Mouse (Mus musculus): ENCODE results near the gene AC124502.3.
"Not testable (repeated sequence)": the region's sequence is repeated elsewhere in the genome, so short reads cannot be mapped to it uniquely, and the experiment has no call there.

Gene AC124502.3

DNA sequence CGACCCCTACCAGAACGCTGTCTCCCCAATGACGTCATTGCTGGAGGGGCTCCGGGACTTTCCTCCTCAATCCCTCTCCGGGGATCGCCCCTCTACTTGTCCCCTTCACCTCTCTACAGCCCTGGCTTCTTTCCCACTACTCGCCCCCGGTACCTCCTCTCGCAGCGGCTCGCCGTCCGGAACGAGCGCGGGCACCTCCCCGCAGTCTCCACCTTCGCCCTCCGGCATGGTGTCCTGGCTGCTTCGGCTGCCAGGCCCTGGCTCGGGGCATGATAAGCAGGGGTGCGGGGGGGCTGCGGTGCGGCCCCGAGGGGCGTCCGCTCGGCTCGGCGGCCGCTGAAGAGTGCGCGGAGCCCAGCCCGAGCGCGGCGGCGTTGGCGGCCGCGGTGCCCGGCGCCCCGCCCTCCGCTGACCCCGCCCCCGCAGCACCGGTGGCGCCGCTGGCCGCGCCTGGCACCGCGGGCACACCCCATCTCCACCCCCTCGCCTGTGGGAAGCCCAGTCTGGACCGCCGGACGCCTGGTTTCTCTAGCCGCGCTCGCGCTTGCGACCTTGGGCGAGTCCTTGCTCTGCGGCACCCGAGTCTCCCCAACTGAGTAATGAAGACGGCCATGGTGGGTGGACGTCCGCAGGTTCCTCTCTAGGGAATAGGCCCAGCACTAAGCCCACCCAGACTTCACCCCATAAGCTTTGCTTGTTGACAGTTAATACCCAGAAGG lies 46.6 kb downstream of the AC124502.3 start, which contains the start of gene Tmem151a:
Gene Tmem151a, minus strand, starts transcription at position 387 of the 719 bp plus-strand sequence.
- peak; percentile 42 for DNase-seq

DNA sequence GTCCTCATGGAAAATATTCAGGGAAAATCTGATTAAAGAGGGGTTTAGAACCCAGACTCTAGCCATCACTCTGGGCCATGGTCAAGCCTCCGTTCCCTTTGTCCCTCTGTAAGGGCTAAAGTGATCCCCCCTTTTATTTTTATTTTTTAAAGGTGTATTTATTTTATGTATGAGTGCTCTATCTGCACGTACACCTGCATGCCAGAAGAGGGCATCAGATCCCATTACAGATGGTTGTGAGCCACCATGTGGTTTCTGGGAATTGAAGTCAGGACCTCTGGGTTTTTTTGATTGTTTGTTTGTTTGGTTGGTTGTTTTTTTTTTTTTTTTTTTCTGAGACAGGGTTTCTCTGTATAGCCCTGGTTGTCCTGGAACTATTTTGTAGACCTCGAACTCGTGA lies 47.8 kb downstream of the AC124502.3 start:
- not testable (repeated sequence) for DNase-seq

DNA sequence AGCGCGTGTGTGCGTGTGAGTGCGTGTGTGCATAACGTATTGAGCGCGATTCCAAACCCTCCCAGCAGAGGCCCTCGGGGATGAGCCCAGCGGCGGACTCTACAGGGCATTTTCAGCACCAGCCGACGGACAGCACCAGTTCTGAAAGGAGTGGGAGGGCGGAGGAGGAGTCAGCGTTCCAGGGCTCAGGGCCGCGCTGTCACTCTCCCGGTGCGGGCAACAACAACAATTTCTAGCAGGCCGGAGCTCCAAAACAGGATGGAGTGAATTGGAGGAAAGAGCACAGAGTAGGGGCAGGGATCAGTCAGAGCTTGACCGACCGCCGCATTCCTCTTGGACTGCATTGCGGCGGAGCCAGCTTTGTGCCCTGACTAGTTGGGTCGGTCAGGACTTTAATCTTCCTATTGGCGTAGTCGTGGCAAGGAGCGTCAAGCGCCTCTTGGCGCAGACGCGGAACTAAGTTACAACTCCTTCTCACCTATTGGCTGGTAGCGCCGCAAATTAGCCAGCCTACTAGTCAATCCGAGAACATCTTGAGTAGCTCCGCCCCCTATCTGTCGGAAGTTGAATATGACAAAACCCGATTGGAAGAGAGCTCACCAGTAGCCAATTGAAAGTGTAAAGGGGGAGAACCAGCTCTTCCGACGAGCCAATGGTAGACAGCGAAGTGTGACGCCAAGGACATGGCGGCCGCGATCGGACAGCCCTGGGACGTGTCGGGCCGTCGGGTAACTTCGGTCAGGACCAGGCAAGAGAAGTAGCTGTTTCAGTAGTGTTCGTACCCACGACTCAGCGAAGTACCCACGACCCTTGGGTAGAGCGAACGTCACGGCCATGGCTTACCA lies 49.4 kb downstream of the AC124502.3 start, which contains the start of gene Yif1a:
Gene Yif1a, plus strand, starts transcription at position 655 of the 845 bp plus-strand sequence.
- DNase-seq = peak; percentile 79

DNA sequence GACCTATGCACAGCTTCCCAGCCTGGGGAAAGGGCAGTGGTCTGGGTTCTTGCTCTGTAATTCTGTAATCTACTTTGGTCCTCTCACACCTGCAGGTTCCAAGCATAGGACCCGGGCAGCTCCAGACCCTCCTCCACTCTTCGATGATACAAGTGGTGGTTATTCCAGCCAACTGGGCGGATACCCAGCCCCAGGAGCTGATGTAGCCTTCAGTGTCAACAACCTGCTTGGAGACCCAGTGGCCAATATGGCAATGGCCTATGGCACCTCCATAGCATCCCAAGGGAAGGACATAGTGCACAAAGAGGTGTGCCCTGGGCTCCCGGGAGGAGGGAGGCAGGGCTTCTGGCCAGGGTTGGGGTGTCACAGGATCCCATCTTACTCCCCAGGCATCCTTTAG lies 50.6 kb downstream of the AC124502.3 start:
- no peak for DNase-seq

DNA sequence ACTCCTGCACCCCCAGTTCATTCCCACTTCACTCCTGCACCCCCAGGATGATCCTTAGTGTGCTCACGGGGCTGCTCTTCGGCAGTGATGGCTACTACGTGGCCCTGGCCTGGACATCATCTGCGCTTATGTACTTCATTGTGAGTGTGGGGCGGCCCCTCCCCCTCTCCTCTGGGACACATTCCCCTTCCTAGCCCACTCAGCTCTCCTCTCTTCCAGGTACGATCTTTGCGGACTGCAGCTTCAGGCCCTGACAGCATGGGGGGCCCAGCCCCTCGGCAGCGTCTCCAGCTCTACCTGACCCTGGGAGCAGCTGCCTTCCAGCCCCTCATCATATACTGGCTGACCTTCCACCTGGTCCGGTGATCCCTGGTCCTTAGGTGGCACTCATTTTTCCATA lies 53.4 kb downstream of the AC124502.3 start:
- no peak for DNase-seq

DNA sequence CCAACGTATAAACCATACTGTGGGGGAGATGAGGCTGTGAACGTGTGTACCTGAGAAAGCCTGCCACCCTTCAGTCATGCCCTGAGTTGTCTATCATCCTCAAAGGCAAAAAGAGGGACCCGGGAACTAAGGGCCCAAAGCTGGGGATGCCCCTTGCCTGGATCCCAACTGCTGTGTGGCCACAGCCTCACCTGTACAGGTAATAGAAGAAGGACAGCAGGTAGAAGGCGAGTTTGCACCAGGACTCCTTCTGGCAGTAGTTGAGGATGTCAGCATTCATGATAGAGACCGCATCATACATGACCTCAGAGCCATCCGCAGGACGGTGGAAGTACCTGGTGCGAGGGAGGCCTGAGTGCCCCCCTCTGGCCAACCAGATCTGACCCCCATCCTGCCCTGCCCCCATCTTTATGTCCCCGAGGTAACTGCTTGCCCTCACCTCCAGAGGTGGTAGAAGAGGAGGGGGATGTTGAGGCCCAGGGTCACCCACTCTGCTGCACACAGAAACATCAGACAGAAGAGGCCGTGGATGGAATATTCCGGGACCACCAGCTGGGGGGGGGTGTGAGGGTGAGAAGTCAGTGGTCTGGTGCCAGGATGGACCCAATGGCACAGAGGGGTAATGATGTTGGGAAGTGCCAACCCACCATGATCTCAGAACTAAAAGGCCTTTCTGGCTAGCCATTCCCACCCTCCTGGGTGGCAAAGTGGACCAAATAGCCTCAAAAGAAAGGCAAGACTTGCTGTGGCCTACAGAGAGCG lies 55.0 kb downstream of the AC124502.3 start:
- DNase-seq = no peak

DNA sequence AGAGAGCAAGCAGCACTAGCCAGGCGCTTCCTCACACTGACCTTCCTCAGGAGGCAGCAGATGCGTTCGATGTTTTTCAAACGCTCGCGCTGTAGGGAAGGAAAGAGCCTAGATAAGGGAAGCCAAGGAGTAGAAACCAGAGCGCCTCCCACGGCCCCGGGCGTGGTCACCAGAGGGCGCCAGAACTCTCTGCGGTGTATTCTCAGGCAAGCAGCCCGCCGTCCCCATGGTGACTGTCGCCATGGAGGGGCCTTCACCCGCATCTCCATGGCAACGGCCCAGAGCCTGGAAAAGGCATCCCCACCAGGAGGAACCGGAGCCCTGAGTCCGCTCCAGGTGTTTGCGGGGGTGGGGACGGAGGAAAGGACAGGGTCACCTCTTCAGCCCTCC lies 55.5 kb downstream of the AC124502.3 start:
- DNase-seq = peak; percentile 100

DNA sequence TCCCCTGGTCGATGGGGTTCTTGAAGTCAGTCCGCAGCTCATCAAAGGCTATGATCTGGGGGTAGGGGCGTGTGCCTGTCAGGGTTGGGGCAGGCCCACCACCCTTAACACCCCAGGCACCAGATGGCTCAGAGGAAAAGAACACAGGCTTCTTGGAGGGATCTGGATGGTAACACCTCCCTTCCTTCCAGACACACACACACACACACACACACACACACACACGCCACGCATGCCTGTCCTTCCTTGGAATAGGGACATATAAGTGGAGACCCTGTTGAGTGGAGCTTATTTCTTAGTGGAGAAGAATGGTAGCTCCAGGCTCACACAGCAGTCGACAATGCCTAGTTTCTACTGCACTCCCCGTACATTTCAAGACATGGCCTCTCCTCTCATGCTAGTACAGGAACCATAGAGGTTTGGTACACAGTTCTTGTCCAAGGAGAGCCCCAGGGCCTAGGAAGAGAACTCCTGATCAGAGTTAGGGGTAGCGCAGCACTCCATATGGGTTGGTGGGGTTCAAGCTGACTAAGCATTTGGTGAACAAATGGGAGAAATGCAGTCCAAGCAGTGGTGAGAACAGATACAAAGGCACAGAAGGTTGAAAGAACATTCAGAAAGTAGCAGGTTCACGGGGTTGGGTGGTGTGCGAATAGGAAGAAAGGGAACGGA lies 56.2 kb downstream of the AC124502.3 start:
- DNase-seq = no peak

DNA sequence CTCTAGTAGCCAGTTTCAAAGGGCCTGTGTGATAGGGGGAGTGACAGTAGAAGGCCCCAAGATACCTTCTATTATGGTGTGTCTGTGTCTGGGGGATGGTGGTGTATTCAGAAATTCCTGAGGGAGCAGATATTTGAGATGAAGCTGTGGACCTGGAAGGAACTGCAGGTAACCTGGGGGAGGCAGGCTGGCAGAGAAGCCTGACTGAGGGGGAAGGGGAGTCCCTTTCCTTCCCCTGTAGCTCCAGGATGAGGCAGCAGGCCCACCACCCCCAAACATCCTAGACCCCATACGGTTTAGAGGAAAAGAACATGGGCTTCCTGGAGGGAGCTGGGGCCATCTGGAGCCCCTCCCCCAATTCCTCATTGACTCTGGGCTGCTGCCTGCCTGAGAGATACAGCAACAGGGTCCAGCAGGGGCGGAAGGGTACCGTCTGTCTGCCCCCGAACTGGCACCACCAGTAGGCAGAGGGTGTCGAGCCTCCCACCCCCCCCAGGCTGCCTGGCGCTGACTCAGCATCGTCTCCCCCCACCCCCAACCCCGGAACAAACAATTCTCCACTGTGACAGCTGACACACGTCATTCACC lies 57.3 kb downstream of the AC124502.3 start:
- no peak for DNase-seq

DNA sequence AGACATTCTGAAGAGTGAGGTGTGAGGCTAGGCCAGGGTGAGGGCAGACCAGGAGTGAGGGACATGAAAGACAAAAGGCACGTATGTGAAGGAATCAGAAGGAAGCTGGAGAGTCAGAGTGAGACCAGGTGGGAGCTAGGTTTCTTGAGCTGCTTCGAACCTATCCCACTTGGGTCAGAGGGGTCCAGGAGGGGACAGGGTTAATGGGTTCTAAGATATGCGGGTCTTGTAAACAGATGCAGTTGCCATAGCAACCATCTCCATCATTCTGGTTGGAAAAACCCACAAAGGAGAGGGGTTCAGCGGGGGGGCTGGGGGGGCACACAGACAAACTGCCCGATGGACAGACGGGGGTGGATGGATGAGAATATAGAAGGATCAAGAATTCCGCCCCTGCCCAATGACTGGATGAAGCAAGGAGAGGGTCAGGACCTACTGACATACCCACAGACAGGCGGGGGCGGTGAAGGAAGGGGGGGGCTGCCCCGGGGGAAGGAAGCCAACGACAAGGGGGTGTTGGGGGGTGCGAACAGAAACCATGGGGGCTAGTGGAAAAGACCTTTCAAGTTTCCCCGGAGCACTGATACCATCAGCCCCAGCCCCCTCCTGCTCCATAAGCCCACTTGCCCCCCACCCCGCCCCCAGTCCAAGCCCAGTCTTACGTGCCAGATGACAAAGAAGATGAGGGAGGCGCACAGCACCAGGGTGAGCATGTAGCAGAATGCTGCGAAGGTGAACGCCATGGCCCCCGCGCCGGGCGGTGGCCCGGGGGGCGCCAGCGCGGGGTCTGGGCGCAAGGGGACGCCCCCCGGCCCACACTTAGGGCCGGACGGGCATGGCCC lies 59.1 kb downstream of the AC124502.3 start:
- DNase-seq = peak; percentile 53

DNA sequence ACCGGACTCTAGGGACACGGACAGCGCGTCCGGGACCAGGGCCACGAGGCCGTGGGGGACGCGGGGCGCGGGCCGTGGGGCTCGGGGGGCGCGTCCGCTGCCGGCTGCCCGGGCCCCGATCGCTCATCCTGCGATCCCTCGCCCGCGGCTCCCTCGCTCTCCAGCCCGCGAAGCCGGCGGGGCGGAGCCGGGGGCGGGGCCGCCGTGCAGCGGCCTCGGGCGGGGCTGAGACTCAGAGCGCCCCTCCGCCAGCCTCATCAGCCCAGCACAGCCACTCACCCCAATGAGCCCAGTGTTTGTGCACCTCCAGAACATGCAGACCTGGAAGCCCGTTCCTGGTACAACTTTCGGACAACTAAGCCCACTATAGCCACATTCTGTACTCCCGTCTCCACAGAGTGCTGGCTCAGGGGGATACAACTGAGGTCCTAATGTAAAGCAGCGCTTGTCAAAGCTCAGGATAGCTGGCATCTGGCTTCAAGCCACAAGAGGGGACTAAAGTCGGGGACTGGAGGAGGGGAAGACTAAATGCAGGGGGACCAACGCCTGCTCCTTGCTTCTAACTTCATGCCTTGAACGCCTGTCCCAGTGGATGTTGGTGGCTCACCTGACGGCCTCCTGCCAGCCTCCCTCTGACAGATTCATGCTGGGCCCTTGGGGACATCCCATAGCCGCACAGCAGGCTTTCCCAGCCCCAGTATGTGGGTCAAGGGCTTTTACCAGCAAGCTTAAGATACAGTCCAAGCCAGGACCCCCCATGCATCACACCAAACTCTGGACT lies 59.9 kb downstream of the AC124502.3 start, which contains the start of gene Cnih2:
Gene Cnih2, minus strand, starts transcription at position 159 of the 781 bp plus-strand sequence.
- DNase-seq = peak; percentile 76

Measured in right cerebral cortex, postnatal 4 days (tissue).